In the genomic region with DNA sequence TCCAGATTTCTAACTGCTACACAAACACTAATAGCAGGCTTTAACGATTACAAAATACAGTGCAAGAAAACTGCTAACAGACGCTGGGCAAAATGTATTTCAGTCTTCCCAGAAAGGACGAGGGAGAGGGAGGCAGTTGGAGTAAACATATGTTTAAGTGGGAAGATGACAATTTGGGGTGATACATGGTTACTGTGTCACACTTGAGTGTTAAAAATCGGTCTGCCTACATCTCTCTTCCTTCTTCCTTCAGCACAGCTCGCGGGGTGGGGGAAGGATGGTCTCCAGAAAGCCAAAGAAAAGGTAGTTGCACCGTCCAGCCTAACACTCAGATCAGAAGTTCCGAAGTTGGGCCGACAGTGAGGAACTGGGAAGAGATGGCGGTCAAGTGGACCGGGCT, we compare ENCODE assay signal across 8 mouse cellular contexts. TPM values are rescaled to one million over a fixed set of nuclear protein-coding genes. Genes with fewer than 3 reads are reported as not detected.
DNase-seq lines count a peak whose midpoint lies in the region; ATAC-seq and TF ChIP-seq lines count a peak whose summit lies in the region.

No protein-coding gene starts in this region.

- 0% methylated on average over 11 of the region's 11 CpGs for WGBS in kidney, embryonic 14.5 days
- 1% methylated on average over 11 of the region's 11 CpGs for WGBS in forebrain, embryonic 11.5 days
- WGBS in limb, embryonic 15.5 days = 0% methylated on average over 11 of the region's 11 CpGs
- WGBS in small intestine, adult 2 months = under 1% methylated on average over 11 of the region's 11 CpGs

- peak overlapping the region; percentile 70 for H3K4me2 ChIP-seq in kidney, embryonic 14.5 days (replicated peaks; ENCODE audit: low read depth, low read length)
- H3K4me2 ChIP-seq in forebrain, embryonic 11.5 days (ENCODE audit: low read depth, low read length, severe bottlenecking) = peak overlapping the region; percentile 78
- peak overlapping the region; percentile 54 for H3K4me2 ChIP-seq in limb, embryonic 15.5 days

- TF ChIP-seq POLR2A in small intestine, adult 2 months (IDR thresholded peaks at IDR 0.05; ENCODE audit: low read depth, low read length) = no peak

- no peak for DNase-seq in kidney, postnatal 36 days
- DNase-seq in MEL-GATA-1-ER (ENCODE audit: extremely low read depth, low read depth) = peak; percentile 24
- DNase-seq in forebrain, embryonic 11.5 days (ENCODE audit: low spot score) = no peak
- DNase-seq in kidney, adult 9 months = no peak
- no peak for DNase-seq in B cell, adult 2 months

- no peaks in the 10 kb centered on the region for H3K36me3 ChIP-seq in kidney, embryonic 14.5 days (ENCODE audit: control insufficient read depth, insufficient read depth, low read length)
- no peaks in the 10 kb centered on the region for H3K36me3 ChIP-seq in forebrain, embryonic 11.5 days (ENCODE audit: control insufficient read depth, insufficient read depth, low read length)
- H3K36me3 ChIP-seq in limb, embryonic 15.5 days = no peaks in the 10 kb centered on the region
- no peaks in the 10 kb centered on the region for H3K36me3 ChIP-seq in small intestine, adult 2 months (ENCODE audit: control insufficient read depth, insufficient read depth, low read length)

- H3K27ac ChIP-seq in kidney, embryonic 14.5 days (ENCODE audit: low read depth, low read length) = peak overlapping the region; percentile 96
- peak overlapping the region; percentile 96 for H3K27ac ChIP-seq in forebrain, embryonic 11.5 days (ENCODE audit: low read depth, low read length)
- H3K27ac ChIP-seq in limb, embryonic 15.5 days = peak overlapping the region; percentile 99
- H3K27ac ChIP-seq in small intestine, adult 2 months (ENCODE audit: insufficient read depth, low read depth, low read length) = peak overlapping the region; percentile 92

- ATAC-seq in kidney, embryonic 14.5 days (ENCODE audit: low FRiP score, low TSS enrichment) = no peak
- no peak for ATAC-seq in forebrain, embryonic 11.5 days (replicated peaks; ENCODE audit: low FRiP score)
- no peak for ATAC-seq in limb, embryonic 15.5 days (ENCODE audit: insufficient number of reproducible peaks, low FRiP score, low TSS enrichment, low read depth)

- H3K4me1 ChIP-seq in kidney, embryonic 14.5 days (ENCODE audit: control insufficient read depth, insufficient read depth, low read length) = peaks cover 8% of the 10 kb centered on the region; the same call in 1 of the 2 replicates
- H3K4me1 ChIP-seq in forebrain, embryonic 11.5 days (replicated peaks; ENCODE audit: control insufficient read depth, insufficient read depth, low read length) = no peaks in the 10 kb centered on the region
- H3K4me1 ChIP-seq in limb, embryonic 15.5 days = peaks cover 2% of the 10 kb centered on the region; the same call in 1 of the 2 replicates
- peaks cover 2% of the 10 kb centered on the region; the same call in 1 of the 2 replicates for H3K4me1 ChIP-seq in small intestine, adult 2 months (ENCODE audit: control insufficient read depth, insufficient read depth, insufficient read length, low read length)

- no peaks in the 10 kb centered on the region for H3K27me3 ChIP-seq in kidney, embryonic 14.5 days (ENCODE audit: control insufficient read depth, insufficient read depth, low read length)
- H3K27me3 ChIP-seq in forebrain, embryonic 11.5 days (ENCODE audit: control insufficient read depth, insufficient read depth, low read length) = no peaks in the 10 kb centered on the region
- no peaks in the 10 kb centered on the region for H3K27me3 ChIP-seq in limb, embryonic 15.5 days
- no peaks in the 10 kb centered on the region for H3K27me3 ChIP-seq in small intestine, adult 2 months (ENCODE audit: control insufficient read depth, insufficient read depth, low read length)

- peak overlapping the region; percentile 83 for H3K9ac ChIP-seq in kidney, embryonic 14.5 days (ENCODE audit: low read depth, low read length)
- peak overlapping the region; percentile 86 for H3K9ac ChIP-seq in forebrain, embryonic 11.5 days (ENCODE audit: low read length)
- H3K9ac ChIP-seq in limb, embryonic 15.5 days = peak overlapping the region; percentile 85

- H3K9me3 ChIP-seq in kidney, embryonic 14.5 days (ENCODE audit: control insufficient read depth, low read length) = no peaks in the 10 kb centered on the region
- H3K9me3 ChIP-seq in forebrain, embryonic 11.5 days (ENCODE audit: control insufficient read depth, low read length) = no peaks in the 10 kb centered on the region
- H3K9me3 ChIP-seq in limb, embryonic 15.5 days = no peaks in the 10 kb centered on the region

- no peak for TF ChIP-seq CTCF in small intestine, adult 2 months (IDR thresholded peaks at IDR 0.05; ENCODE audit: extremely low read depth, insufficient read length, insufficient replicate concordance, low read depth, low read length)

- peak overlapping the region; percentile 84 for H3K4me3 ChIP-seq in kidney, embryonic 14.5 days (ENCODE audit: low read length)
- peak overlapping the region; percentile 83 for H3K4me3 ChIP-seq in forebrain, embryonic 11.5 days (ENCODE audit: low read depth, low read length)
- H3K4me3 ChIP-seq in limb, embryonic 15.5 days = peak overlapping the region; percentile 67
- H3K4me3 ChIP-seq in small intestine, adult 2 months (ENCODE audit: low read depth, low read length) = peak overlapping the region; percentile 94

RNA-seq across cellular contexts. Expression of gene Dnajc1, which starts 0.8 kb away (rescaled TPM):
- 36.0 and 38.6 TPM in 2 replicates for polyA plus RNA-seq in kidney, embryonic 14.5 days (2014; fragmentation: Nextera tagmentation; extraction: Ambion mirVana)
- 39.0 and 41.8 TPM in 2 replicates for polyA plus RNA-seq in forebrain, embryonic 11.5 days (2014; fragmentation: Nextera tagmentation; extraction: Ambion mirVana)
- polyA plus RNA-seq in limb, embryonic 15.5 days (2015; fragmentation: Nextera tagmentation; extraction: Ambion mirVana) = 42.2 and 44.0 TPM in 2 replicates
- polyA plus RNA-seq in small intestine, adult 2 months (2012; rRNA removed) = 25.2 and 27.0 TPM in 2 replicates
